22 mouse cellular contexts compared by ENCODE assay signal in genomic region chr9:86482236-86482635, GRCm38 (mm10). TPM values are rescaled to one million over a fixed set of nuclear protein-coding genes. Genes with fewer than 3 reads are reported as not detected.
DNase-seq lines count a peak whose midpoint lies in the region; ATAC-seq and TF ChIP-seq lines count a peak whose summit lies in the region.
"Had no signal": no experiment of that assay in that cellular context is flagged by ENCODE, and none has a peak within 500 bp of the region (broad histone marks: within the 10 kb centered on the region; RNA-seq: fewer than 3 reads in every experiment).

No protein-coding gene starts in this region.

- no peak for TF ChIP-seq CTCF in kidney, adult 2 months (conservative IDR thresholded peaks at IDR 0.05; ENCODE audit: insufficient read depth, insufficient read length, low read depth, low read length)
- no peak for TF ChIP-seq CTCF in kidney, postnatal 0 days (IDR thresholded peaks at IDR 0.05; ENCODE audit: low read depth)
- TF ChIP-seq CTCF in liver, adult 2 months (IDR thresholded peaks at IDR 0.05; ENCODE audit: low read depth, low read length), result no peak

- H3K9ac ChIP-seq in kidney, embryonic 15.5 days, result no peak overlapping the region
- H3K9ac ChIP-seq in kidney, postnatal 0 days (ENCODE audit: low read depth, low read length), result no peak overlapping the region
- no peak overlapping the region for H3K9ac ChIP-seq in liver, adult 2 months (ENCODE audit: low read depth, low read length)
- no peak overlapping the region for H3K9ac ChIP-seq in liver, embryonic 12.5 days

- no peaks in the 10 kb centered on the region for H3K27me3 ChIP-seq in kidney, adult 2 months (replicated peaks; ENCODE audit: control insufficient read depth, insufficient read depth, low read length)
- no peaks in the 10 kb centered on the region for H3K27me3 ChIP-seq in kidney, embryonic 15.5 days
- no peaks in the 10 kb centered on the region for H3K27me3 ChIP-seq in kidney, postnatal 0 days (ENCODE audit: insufficient read depth, low read length)
- no peaks in the 10 kb centered on the region for H3K27me3 ChIP-seq in liver, adult 2 months (ENCODE audit: control insufficient read depth, insufficient read depth, low read length)
- H3K27me3 ChIP-seq in liver, embryonic 12.5 days (replicated peaks), result no peaks in the 10 kb centered on the region
- H3K27me3 ChIP-seq: CH12.LX, Patski had no signal

- no peak overlapping the region for H3K27ac ChIP-seq in kidney, adult 2 months (ENCODE audit: insufficient read depth, low read depth, low read length)
- H3K27ac ChIP-seq in kidney, embryonic 15.5 days, result no peak overlapping the region
- no peak overlapping the region for H3K27ac ChIP-seq in kidney, postnatal 0 days
- no peak overlapping the region for H3K27ac ChIP-seq in liver, adult 2 months (replicated peaks; ENCODE audit: insufficient read depth, low read depth, low read length)
- no peak overlapping the region for H3K27ac ChIP-seq in liver, embryonic 12.5 days

- TF ChIP-seq POLR2A in kidney, adult 2 months (IDR thresholded peaks at IDR 0.05; ENCODE audit: low read depth, low read length), result no peak
- TF ChIP-seq POLR2A in liver, adult 2 months (IDR thresholded peaks at IDR 0.05; ENCODE audit: extremely low read depth, insufficient read depth, low read length), result no peak

- no peaks in the 10 kb centered on the region for H3K36me3 ChIP-seq in kidney, adult 2 months (ENCODE audit: control insufficient read depth, insufficient read depth, low read length)
- no peaks in the 10 kb centered on the region for H3K36me3 ChIP-seq in kidney, embryonic 15.5 days
- H3K36me3 ChIP-seq in kidney, postnatal 0 days (ENCODE audit: insufficient read depth, low read length), result no peaks in the 10 kb centered on the region
- peaks cover 2% of the 10 kb centered on the region; the same call in 1 of the 2 replicates for H3K36me3 ChIP-seq in liver, adult 2 months (ENCODE audit: control insufficient read depth, insufficient read depth, low read length)
- no peaks in the 10 kb centered on the region for H3K36me3 ChIP-seq in liver, embryonic 12.5 days

- H3K4me3 ChIP-seq in kidney, adult 2 months (ENCODE audit: insufficient read depth, low read depth, low read length), result no peak overlapping the region
- no peak overlapping the region for H3K4me3 ChIP-seq in kidney, embryonic 15.5 days (replicated peaks)
- no peak overlapping the region for H3K4me3 ChIP-seq in kidney, postnatal 0 days (replicated peaks; ENCODE audit: low read depth, low read length)
- H3K4me3 ChIP-seq in liver, adult 2 months (ENCODE audit: insufficient read depth, low read depth, low read length), result no peak overlapping the region
- no peak overlapping the region for H3K4me3 ChIP-seq in liver, embryonic 12.5 days

- no peaks in the 10 kb centered on the region for H3K9me3 ChIP-seq in kidney, embryonic 15.5 days (replicated peaks)
- H3K9me3 ChIP-seq in kidney, postnatal 0 days (replicated peaks; ENCODE audit: low read length), result no peaks in the 10 kb centered on the region
- H3K9me3 ChIP-seq in liver, embryonic 12.5 days (replicated peaks), result no peaks in the 10 kb centered on the region
- H3K9me3 ChIP-seq: G1E had no signal

- no peak overlapping the region for H3K4me2 ChIP-seq in kidney, embryonic 15.5 days
- H3K4me2 ChIP-seq in kidney, postnatal 0 days (ENCODE audit: low read length), result no peak overlapping the region
- H3K4me2 ChIP-seq in liver, embryonic 12.5 days, result no peak overlapping the region

- peak; percentile 64 for DNase-seq in kidney, adult 2 months
- DNase-seq in kidney, adult 9 months, result peak; percentile 52
- no peak for DNase-seq in kidney, postnatal 25 days
- no peak for DNase-seq in kidney, postnatal 0 days (ENCODE audit: low spot score)
- no peak for DNase-seq in kidney, adult 11 months
- peak; percentile 62 for DNase-seq in liver, adult 2 months (ENCODE audit: extremely low read depth, low read depth, low spot score)
- DNase-seq: adrenal gland, adult 2 months; adrenal gland, adult 8-10 months; adrenal gland, postnatal 10 days; adrenal gland, postnatal 14 days; adrenal gland, postnatal 25 days; adrenal gland, postnatal 36 days; B cell, adult 2 months; cerebellum, adult 11 months; cerebellum, adult 11-12 months had no signal

- ATAC-seq in kidney, embryonic 15.5 days (replicated peaks; ENCODE audit: low FRiP score), result no peak
- 0 out of 2 replicates have a peak, but pooled peaks have one; percentile 40 for ATAC-seq in kidney, postnatal 0 days (replicated peaks; ENCODE audit: low FRiP score, low read depth)
- no peak for ATAC-seq in liver, embryonic 12.5 days
- ATAC-seq: activated CD4-positive, CD25-positive, alpha-beta regulatory T cell, adult 4 months; CD4-positive, CD25-positive, alpha-beta regulatory T cell, adult 4 months; Patski had no signal

- H3K79me2 ChIP-seq in liver, adult 2 months (ENCODE audit: control insufficient read depth, insufficient read depth, low read length), result peaks cover 3% of the 10 kb centered on the region; the same call in 1 of the 2 replicates

- 68% methylated on average over 1 of the region's 1 CpGs for WGBS in kidney, adult 2 months
- WGBS in kidney, embryonic 15.5 days, result 85% methylated on average over 1 of the region's 1 CpGs
- WGBS in kidney, postnatal 0 days, result 72% methylated on average over 1 of the region's 1 CpGs
- 54% methylated on average over 1 of the region's 1 CpGs for WGBS in liver, adult 2 months
- 63% methylated on average over 1 of the region's 1 CpGs for WGBS in liver, embryonic 12.5 days (ENCODE audit: insufficient replicate concordance)

- peaks cover 9% of the 10 kb centered on the region for H3K4me1 ChIP-seq in kidney, adult 2 months (ENCODE audit: control insufficient read depth, insufficient read depth, low read length)
- no peaks in the 10 kb centered on the region for H3K4me1 ChIP-seq in kidney, embryonic 15.5 days
- H3K4me1 ChIP-seq in kidney, postnatal 0 days (replicated peaks; ENCODE audit: insufficient read depth, low read length), result no peaks in the 10 kb centered on the region
- H3K4me1 ChIP-seq in liver, adult 2 months (ENCODE audit: control insufficient read depth, insufficient read depth, low read length), result no peaks in the 10 kb centered on the region
- 0 out of 2 replicates have a peak, but pooled peaks cover 5% of the 10 kb centered on the region for H3K4me1 ChIP-seq in liver, embryonic 12.5 days

RNA-seq across cellular contexts. Expression of gene Dop1a, which starts 15.3 kb away (rescaled TPM):
- 9.0 and 9.4 TPM in 2 replicates for polyA plus RNA-seq in kidney, adult 2 months (2012; rRNA removed)
- polyA plus RNA-seq in kidney, embryonic 15.5 days (2015; fragmentation: Nextera tagmentation; extraction: Ambion mirVana), result 9.9 and 13.0 TPM in 2 replicates
- polyA plus RNA-seq in kidney, postnatal 0 days (2015; fragmentation: Nextera tagmentation; extraction: Ambion mirVana), result 7.5 and 9.7 TPM in 2 replicates
- 25.2 and 25.9 TPM in 2 replicates for total RNA-seq in liver, adult 2 months (2014; rRNA removed)
- polyA plus RNA-seq in liver, adult 2 months (2012; rRNA removed), result 3.8 and 5.9 TPM in 2 replicates
- 6.4 and 7.6 TPM in 2 replicates for polyA plus RNA-seq in liver, embryonic 12.5 days (2016; fragmentation: Nextera tagmentation; extraction: Ambion mirVana)

RNA-seq across cellular contexts. Expression of gene Ube2cbp, which starts 17.5 kb away (rescaled TPM):
- polyA plus RNA-seq in kidney, adult 2 months (2012; rRNA removed), result 1.3 and 1.4 TPM in 2 replicates
- 8.8 and 9.0 TPM in 2 replicates for polyA plus RNA-seq in kidney, embryonic 15.5 days (2015; fragmentation: Nextera tagmentation; extraction: Ambion mirVana)
- polyA plus RNA-seq in kidney, postnatal 0 days (2015; fragmentation: Nextera tagmentation; extraction: Ambion mirVana), result 8.2 and 9.3 TPM in 2 replicates
- total RNA-seq in liver, adult 2 months (2014; rRNA removed), result 2.2 and 3.0 TPM in 2 replicates
- 0.97 and 1.8 TPM in 2 replicates for polyA plus RNA-seq in liver, adult 2 months (2012; rRNA removed)
- polyA plus RNA-seq in liver, embryonic 12.5 days (2016; fragmentation: Nextera tagmentation; extraction: Ambion mirVana), result 4.1 TPM in 2 replicates

Comparison
In these comparisons a context has a peak if more than half of its experiments do, and no peak if none do; other contexts are left out.
1. DNase-seq: peak in kidney, adult 2 months (single experiment), kidney, adult 9 months (single experiment) and liver, adult 2 months (single experiment); none in kidney, postnatal 25 days (0 of 2), kidney, postnatal 0 days (single experiment) and kidney, adult 11 months (single experiment).